Mouse (Mus musculus): ENCODE results near the gene Tenm4.

DNA sequence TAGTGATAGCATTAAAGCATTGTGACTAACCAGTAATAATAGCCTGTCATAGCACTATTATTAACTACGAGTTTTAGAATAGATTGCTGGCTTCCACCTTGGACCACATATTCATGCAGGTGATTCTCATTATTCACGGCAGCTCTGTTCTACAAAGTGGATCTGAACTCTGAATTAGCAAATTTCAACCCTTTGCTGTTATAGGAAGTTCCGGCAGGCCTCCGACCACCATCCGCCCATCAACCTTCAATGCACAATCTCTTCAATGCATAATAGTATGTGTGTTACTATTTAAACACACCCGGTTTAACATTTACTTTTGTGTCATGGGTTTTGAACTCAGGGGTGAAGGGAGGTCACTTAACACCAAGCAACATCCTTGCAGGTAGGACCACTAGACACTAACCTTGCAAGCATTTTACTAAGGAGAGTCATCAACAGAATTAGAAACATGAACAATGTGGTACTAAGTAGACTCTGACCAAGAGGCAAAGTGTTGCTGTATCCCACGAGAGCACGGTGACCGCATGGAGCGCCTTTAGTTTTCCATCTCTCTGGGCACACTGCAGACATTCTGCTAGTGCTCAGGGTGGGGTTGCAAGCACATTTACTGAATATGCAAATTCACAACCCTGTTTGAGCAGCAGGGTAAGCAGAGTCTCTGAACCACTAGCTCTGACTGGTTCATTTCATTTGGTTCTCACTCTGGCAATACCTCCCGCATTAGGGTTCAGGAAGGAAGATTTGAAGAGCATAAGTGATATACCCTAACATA is 213.9 kb downstream of the Tenm4 start:
- TF ChIP-seq CTCF (IDR thresholded peaks at IDR 0.05; ENCODE audit: low read depth), result no peak
- TF ChIP-seq EP300 (IDR thresholded peaks at IDR 0.05; ENCODE audit: low read depth), result no peak

Measured in heart, postnatal 0 days (tissue).